Mouse (Mus musculus): ENCODE data around the gene Hlf.

The Hlf gene

DNA sequence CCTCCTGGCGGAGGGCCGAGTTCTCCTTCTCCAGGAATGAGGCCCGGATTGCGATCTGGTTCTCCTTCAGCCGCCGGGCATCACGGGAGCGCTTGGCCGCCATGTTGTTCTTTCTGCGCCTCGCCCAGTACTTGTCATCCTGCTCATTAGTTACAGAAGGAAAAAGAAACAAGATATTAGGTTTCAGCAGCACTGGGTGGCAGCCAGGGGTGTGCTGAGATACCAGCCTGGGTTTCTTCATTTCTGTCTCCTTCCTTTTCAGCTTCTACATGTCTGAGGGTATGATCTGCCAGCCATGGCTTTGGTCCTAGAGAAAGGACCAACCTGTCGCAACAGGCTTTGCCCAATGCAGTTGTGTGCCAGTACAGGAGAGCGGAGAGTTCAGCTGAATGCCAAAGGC lies 49.9 kb downstream of the Hlf start:
- no peak for DNase-seq (ENCODE audit: low read depth, low spot score)

DNA sequence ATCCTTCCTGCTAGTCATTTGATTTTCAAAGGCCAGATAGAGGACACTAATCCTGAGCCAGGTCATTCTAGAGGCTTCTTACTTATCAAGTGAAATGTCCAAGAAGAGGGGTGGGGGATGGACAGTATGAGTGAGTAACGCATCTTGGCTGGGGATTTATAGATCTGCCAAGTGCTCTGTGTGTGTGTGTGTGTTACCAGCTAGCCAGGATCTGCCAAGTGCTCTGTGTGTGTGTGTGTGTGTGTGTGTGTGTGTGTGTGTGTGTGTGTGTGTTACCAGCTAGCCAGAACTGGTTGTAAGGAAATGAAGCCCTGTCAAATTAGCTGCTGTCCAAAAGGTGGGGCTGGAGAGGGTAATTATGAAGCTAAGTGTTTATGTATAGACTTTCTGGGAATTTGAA lies 55.9 kb downstream of the Hlf start:
- peak; percentile 19 for DNase-seq (ENCODE audit: low read depth, low spot score)

- peak; percentile 57 for DNase-seq (ENCODE audit: low read depth, low spot score)
These were observed 58.0 kb downstream of the Hlf start for GRCm38 (mm10) chr11:90332737-90333136.

GRCm38 (mm10) chr11:90330202-90330694 lies 60.4 kb downstream of the Hlf start:
- DNase-seq (ENCODE audit: low read depth, low spot score), result no peak

GRCm38 (mm10) chr11:90326836-90327235 lies 63.9 kb downstream of the Hlf start:
- DNase-seq (ENCODE audit: low read depth, low spot score), result no peak

GRCm38 (mm10) chr11:90326146-90326545 lies 64.5 kb downstream of the Hlf start:
- DNase-seq (ENCODE audit: low read depth, low spot score), result no peak

- DNase-seq (ENCODE audit: low read depth, low spot score), result peak; percentile 48
These were observed 66.1 kb downstream of the Hlf start for GRCm38 (mm10) chr11:90324597-90324996.

DNA sequence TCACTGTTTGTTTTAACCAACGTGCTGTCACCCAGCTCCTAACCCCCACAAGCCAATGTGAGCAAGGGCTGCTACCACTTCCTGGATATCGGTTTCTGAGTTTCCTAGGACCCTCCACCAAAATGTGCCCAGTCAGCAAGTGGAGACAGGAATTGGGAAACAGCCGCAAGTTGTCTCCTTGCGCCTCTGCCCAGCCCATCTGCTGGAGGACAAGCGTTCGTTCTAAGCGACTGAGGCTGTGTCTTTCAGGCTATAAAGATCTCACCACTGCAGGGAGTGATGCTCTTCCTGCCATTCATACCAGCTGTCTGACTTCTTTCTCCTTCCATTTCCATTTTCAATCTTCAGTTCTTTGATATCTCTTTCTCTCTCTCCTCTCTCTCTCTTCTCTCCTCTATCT lies 69.8 kb downstream of the Hlf start:
- DNase-seq (ENCODE audit: low read depth, low spot score), result no peak

DNA sequence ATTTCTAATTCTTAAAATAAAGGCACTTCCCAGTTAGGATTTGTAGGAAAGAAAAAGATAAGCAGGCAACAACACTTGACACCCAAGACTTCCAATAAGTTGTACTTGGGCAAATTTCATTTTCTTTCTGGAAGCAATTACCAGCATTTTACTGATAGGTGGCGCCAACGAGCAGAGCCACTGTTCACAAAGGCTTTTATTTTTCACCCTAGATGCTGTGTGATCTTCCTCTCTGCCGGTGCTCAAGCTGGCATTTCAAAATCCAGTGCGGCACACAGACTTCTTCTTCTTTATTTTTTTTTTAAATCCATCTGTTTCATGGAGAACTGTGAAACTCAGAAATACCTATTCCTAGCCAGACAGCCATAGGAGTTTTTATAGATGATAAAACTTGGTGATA lies 73.2 kb downstream of the Hlf start:
- DNase-seq (ENCODE audit: low read depth, low spot score), result peak; percentile 87

- peak; percentile 61 for DNase-seq (ENCODE audit: low read depth, low spot score)
These were observed 76.1 kb downstream of the Hlf start for GRCm38 (mm10) chr11:90314606-90315005.

DNA sequence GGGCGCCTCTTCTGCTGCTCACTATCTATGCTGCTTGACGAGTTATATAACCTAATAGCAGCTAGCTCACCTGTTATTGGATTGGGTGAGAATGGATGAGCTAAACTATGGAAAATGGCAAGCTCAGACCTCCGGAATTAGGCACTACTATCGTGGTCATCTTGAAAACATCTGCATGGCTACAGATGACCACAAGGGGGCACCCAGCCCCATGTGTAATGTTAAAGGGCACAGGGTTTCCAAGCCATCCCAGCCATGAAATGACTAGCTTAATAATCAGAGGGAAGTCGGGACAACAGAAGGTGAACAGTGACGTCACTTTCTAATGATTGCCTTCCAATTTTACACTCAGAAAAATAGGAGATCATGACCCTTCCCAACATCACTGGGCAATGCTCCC lies 83.7 kb downstream of the Hlf start:
- DNase-seq (ENCODE audit: low read depth, low spot score), result peak; percentile 65

- DNase-seq (ENCODE audit: low read depth, low spot score), result no peak
These were observed 84.6 kb downstream of the Hlf start for GRCm38 (mm10) chr11:90306067-90306466.

DNA sequence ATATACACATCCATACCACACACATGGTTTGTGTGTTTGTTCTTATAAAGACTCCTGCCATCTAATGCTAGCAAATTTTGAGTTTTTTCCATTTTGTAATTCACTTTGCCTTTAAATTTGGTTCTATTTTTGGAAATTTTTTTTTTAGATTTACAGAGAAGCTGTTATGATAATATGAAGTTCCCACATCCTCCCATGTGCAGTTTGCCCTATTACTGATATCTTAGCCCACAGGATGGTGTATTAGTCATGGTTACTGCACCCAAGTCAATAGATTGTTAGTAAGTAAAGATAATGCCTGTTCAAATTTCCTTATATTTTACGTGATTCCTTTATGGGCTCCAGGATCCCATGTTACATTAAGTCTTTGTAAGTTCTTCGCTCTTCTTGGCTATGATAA lies 96.1 kb downstream of the Hlf start:
- no peak for DNase-seq (ENCODE audit: low read depth, low spot score)

DNA sequence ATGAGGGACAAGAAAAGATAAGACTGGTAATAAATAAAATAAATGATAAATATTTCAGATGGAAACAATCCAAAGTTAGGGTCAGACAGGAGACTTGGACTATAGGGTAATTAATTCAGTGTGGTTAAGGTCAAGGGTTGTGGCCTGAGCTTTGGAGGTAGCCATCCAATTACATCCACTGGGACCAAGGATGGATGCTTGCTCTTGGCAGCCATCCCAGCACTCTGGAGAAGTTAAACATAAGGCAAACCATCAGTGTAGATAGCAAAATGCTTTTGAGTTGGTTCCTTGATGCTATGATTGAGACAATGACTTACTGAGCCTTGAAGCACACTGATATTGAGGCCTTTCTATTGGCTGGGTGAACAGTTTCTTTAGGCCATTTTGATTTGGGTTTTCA lies 97.9 kb downstream of the Hlf start:
- DNase-seq (ENCODE audit: low read depth, low spot score), result no peak

GRCm38 (mm10) chr11:90291156-90291555 lies 99.5 kb downstream of the Hlf start:
- no peak for DNase-seq (ENCODE audit: low read depth, low spot score)

GRCm38 (mm10) chr11:90286550-90287154 lies 104.0 kb downstream of the Hlf start:
- no peak for DNase-seq (ENCODE audit: low read depth, low spot score)
